Mouse (Mus musculus): ENCODE measurements around the gene Ttll10.

GRCm38 (mm10) chr4:156013637-156014036 lies 45.6 kb downstream of the Ttll10 start, which contains the start of gene Tnfrsf4:
- 0 out of 2 replicates have a peak, but pooled peaks have one; percentile 22 for TF ChIP-seq POLR2A (IDR thresholded peaks at IDR 0.05; ENCODE audit: extremely low read depth, insufficient read depth, low read length)
- TF ChIP-seq CTCF (IDR thresholded peaks at IDR 0.05; ENCODE audit: extremely low read depth, insufficient read depth, low read length) = no peak

Data from cortical plate, adult 2 months (tissue).